Mouse (Mus musculus) bone marrow macrophage, adult 2 months (primary cell): ENCODE results near the gene Rxra.

Source experiments
- CTCF ChIP-seq: IDR thresholded peaks from 2 replicates; pipeline ENCODE4 v1.5.1; 2012; ENCODE audit warnings: low read depth, mild to moderate bottlenecking, low read length, moderate library complexity
- POLR2A ChIP-seq: IDR thresholded peaks from 2 replicates; pipeline ENCODE4 v1.6.1; 2012; ENCODE audit warnings: mild to moderate bottlenecking, low read depth, low read length, borderline replicate concordance

DNA sequence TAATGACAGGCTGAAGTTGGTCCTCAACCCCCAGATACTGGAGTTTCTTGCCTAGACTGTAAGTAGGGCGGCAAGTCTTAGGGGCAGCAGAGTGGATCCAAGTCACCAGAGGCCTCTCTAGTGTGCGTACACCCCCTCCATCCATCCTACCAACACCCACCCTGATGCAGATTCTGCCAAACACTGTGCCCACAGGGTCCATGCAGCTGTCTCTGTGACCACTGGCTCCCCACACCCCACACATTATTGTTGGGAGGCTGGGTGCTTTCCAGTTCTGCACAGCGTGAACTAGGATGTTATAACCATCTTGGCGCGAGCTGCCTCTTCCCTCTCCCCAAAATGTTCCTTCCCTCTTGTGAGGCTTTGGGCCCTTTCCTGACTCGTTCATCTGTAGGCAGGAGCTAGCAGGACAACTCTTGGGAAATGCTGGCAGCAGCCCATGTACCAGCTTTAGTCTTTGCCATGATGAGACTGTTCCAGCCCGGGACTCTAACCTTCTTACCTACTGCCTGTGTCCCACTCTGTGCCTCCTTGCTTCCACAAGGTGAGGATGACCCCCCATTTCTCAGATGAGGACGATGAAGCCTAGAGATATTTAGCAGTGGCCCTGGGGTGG is 38.9 kb upstream of the Rxra start:
- TF ChIP-seq CTCF (no peak), POLR2A (no peak)
